Mouse (Mus musculus) stomach, postnatal 0 days (tissue): ENCODE data around the gene Ahrr.

Experiments
- CTCF ChIP-seq: IDR thresholded peaks from 2 replicates; pipeline ENCODE4 v1.5.1; 2016; ENCODE audit warnings: antibody characterized with exemption, low read depth, mild to moderate bottlenecking, moderate library complexity
- EP300 ChIP-seq: optimal IDR thresholded peaks from 2 replicates; pipeline ENCODE3; 2016; ENCODE audit warnings: antibody characterized with exemption

DNA sequence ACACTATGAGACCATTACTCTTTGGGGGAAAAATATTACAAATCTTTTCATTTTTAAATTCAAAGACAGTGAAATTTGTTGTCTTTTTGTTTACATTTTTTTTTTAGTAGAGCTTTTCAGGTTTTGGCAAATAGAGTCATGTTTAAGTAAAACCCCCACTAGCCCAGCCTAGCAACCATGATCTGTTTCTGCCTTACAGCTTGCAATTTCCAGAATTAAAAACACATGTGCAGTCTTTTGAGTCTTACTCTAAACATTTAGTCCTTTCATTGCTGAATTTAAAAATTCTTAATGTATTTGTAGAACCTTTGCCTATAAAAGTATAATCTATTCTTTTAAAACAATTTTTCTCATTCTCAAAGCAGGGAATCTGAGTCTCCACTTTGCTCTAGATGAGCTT is 37.2 kb upstream of the Ahrr start:
- TF ChIP-seq CTCF (no peak), EP300 (no peak)
